Mouse (Mus musculus) adrenal gland, postnatal 0 days (tissue): ENCODE results near the gene Gm20825. TPM values are rescaled to one million over a fixed set of nuclear protein-coding genes. Genes with fewer than 3 reads are reported as not detected.

Experiments used
- polyA plus RNA-seq: library from polyadenylated mRNA; unstranded; fragments of >200 nt; fragmentation: Nextera tagmentation; extraction: Ambion mirVana; gene quantifications from 2 replicates; pipeline ENCODE4 v1.2.1, GENCODE M21; 2015

The Gm20825 gene
- not detected in 2 replicates for polyA plus RNA-seq

GRCm38 (mm10) chrY:8071407-8071806 lies at the start of gene Gm20825:
TSS of gene Gm20825 (minus strand) at chrY:8071507.

Other genes starting within 250 kb of the Gm20825 start
- not detected in 2 replicates for gene Gm29049, start 74.3 kb downstream of the Gm20825 start, polyA plus RNA-seq
- gene Gm20824, start 186.4 kb upstream of the Gm20825 start, polyA plus RNA-seq, result not detected in 2 replicates